Mouse (Mus musculus) adrenal gland, postnatal 10 days (tissue): ENCODE data around the gene Ddx6. TPM values are rescaled to one million over a fixed set of nuclear protein-coding genes. Genes with fewer than 3 reads are reported as not detected.

Experiments
- total RNA-seq, 2 experiments: library from RNA; stranded (reverse); gene quantifications; 2 replicates each; pipeline ENCODE4 v1.2.3; 2021

Gene Ddx6
- total RNA-seq, 2 experiments from 2014 or later: 106 to 118 TPM

Other genes with a start within 250 kb of the Ddx6 start
- 10 to 100 TPM; 42.3 to 47.3 TPM for gene Vps11, start 243.2 kb upstream of the Ddx6 start, total RNA-seq
- gene Hyou1, start 225.4 kb upstream of the Ddx6 start, total RNA-seq: 100 to 1,000 TPM in 1 of 2 experiments, 10 to 100 TPM in 1; 97.2 to 121 TPM
- 10 to 100 TPM; 30.6 to 44.8 TPM for gene Slc37a4, start 208.0 kb upstream of the Ddx6 start, total RNA-seq
- gene Rps25, start 197.8 kb upstream of the Ddx6 start, total RNA-seq: 1,000 to 10,000 TPM; 1,303 to 1,311 TPM
- 10 to 100 TPM; 65.4 to 70.9 TPM for gene Trappc4, start 197.3 kb upstream of the Ddx6 start, total RNA-seq
- 10 to 100 TPM; 15.4 to 20.7 TPM for gene Ccdc84, start 186.3 kb upstream of the Ddx6 start, total RNA-seq
- gene Foxr1, start 163.8 kb upstream of the Ddx6 start, total RNA-seq: not detected
- gene Upk2, start 149.9 kb upstream of the Ddx6 start, total RNA-seq: not detected
- gene Bcl9l, start 122.1 kb upstream of the Ddx6 start, total RNA-seq: 10 to 100 TPM; 64.6 to 72.6 TPM
- 1 to 10 TPM; 1.0 to 1.4 TPM for gene Cxcr5, start 43.0 kb upstream of the Ddx6 start, total RNA-seq
- not detected for gene Treh, start 68.3 kb downstream of the Ddx6 start, total RNA-seq
- 10 to 100 TPM; 54.5 to 63.9 TPM for gene Phldb1, start 130.3 kb downstream of the Ddx6 start, total RNA-seq
- gene Arcn1, start 163.0 kb downstream of the Ddx6 start, total RNA-seq: 100 to 1,000 TPM; 138 to 150 TPM
- 10 to 100 TPM; 73.0 to 87.7 TPM for gene Ift46, start 163.0 kb downstream of the Ddx6 start, total RNA-seq
- gene Tmem25, start 194.4 kb downstream of the Ddx6 start, total RNA-seq: 10 to 100 TPM in 1 of 2 experiments, 1 to 10 TPM in 1; 4.3 to 10.4 TPM
- 10 to 100 TPM; 37.0 to 92.7 TPM for gene Ttc36, start 198.2 kb downstream of the Ddx6 start, total RNA-seq